Mouse (Mus musculus): ENCODE measurements around the gene Gga1. TPM values are rescaled to one million over a fixed set of nuclear protein-coding genes. Genes with fewer than 3 reads are reported as not detected.

The Gga1 gene
- polyA plus RNA-seq (2014; fragmentation: Nextera tagmentation; extraction: Ambion mirVana): 26.3 and 26.4 TPM in 2 replicates

- DNase-seq (ENCODE audit: low spot score) (peak; percentile 98), ATAC-seq (ENCODE audit: low FRiP score) (peak; percentile 93)
- 1% methylated on average over 57 of the region's 95 CpGs for WGBS
- H3K4me3 ChIP-seq (ENCODE audit: low read depth, low read length): peak within 1 kb of the TSS; percentile 59
- no peaks in the 10 kb centered on the region for H3K27me3 ChIP-seq (ENCODE audit: control insufficient read depth, insufficient read depth, low read length)
- H3K4me2 ChIP-seq (replicated peaks; ENCODE audit: low read depth, low read length): peak within 1 kb of the TSS; percentile 64
- H3K36me3 ChIP-seq (ENCODE audit: control insufficient read depth, insufficient read depth, low read length): no peaks in the 10 kb centered on the region
- H3K9me3 ChIP-seq (ENCODE audit: control insufficient read depth, low read length): no peaks in the 10 kb centered on the region
- H3K27ac ChIP-seq (ENCODE audit: low read depth, low read length): peak within 1 kb of the TSS; percentile 97
- H3K4me1 ChIP-seq (replicated peaks; ENCODE audit: control insufficient read depth, insufficient read depth, low read length): no peaks in the 10 kb centered on the region; the same call in 1 of the 2 replicates
- peak within 1 kb of the TSS; percentile 75 for H3K9ac ChIP-seq (ENCODE audit: low read depth, low read length)
Observed at GRCm38 (mm10) chr15:78876991-78877809, at the start of gene Gga1. Gene Gga1, plus strand, starts transcription at chr15:78877190.

GRCm38 (mm10) chr15:78828315-78828714, 48.7 kb upstream of the Gga1 start:
- Histone ChIP-seq H3K4me3 (ENCODE audit: low read depth, low read length) (no peak overlapping the region), H3K36me3 (ENCODE audit: control insufficient read depth, insufficient read depth, low read length) (no peaks in the 10 kb centered on the region), H3K27ac (ENCODE audit: low read depth, low read length) (no peak overlapping the region), H3K27me3 (ENCODE audit: control insufficient read depth, insufficient read depth, low read length) (no peaks in the 10 kb centered on the region; the same call in 1 of the 2 replicates), H3K9ac (ENCODE audit: low read depth, low read length) (no peak overlapping the region), H3K4me2 (replicated peaks; ENCODE audit: low read depth, low read length) (no peak overlapping the region), H3K9me3 (ENCODE audit: control insufficient read depth, low read length) (no peaks in the 10 kb centered on the region), H3K4me1 (replicated peaks; ENCODE audit: control insufficient read depth, insufficient read depth, low read length) (peaks cover 7% of the 10 kb centered on the region; the same call in 1 of the 2 replicates)
- whole genome bisulfite sequencing: 24% methylated on average over 5 of the region's 5 CpGs
- no peak for ATAC-seq (ENCODE audit: low FRiP score)
- no peak for DNase-seq (ENCODE audit: low spot score)

GRCm38 (mm10) chr15:78829636-78830035, 47.4 kb upstream of the Gga1 start:
- no peak for ATAC-seq (ENCODE audit: low FRiP score)
- H3K4me3 ChIP-seq (ENCODE audit: low read depth, low read length): no peak overlapping the region
- no peak for DNase-seq (ENCODE audit: low spot score)
- H3K27me3 ChIP-seq (ENCODE audit: control insufficient read depth, insufficient read depth, low read length): no peaks in the 10 kb centered on the region; the same call in 1 of the 2 replicates
- no peaks in the 10 kb centered on the region for H3K9me3 ChIP-seq (ENCODE audit: control insufficient read depth, low read length)
- no peak overlapping the region for H3K9ac ChIP-seq (ENCODE audit: low read depth, low read length)
- no peak overlapping the region for H3K4me2 ChIP-seq (replicated peaks; ENCODE audit: low read depth, low read length)
- no peaks in the 10 kb centered on the region for H3K36me3 ChIP-seq (ENCODE audit: control insufficient read depth, insufficient read depth, low read length)
- H3K4me1 ChIP-seq (replicated peaks; ENCODE audit: control insufficient read depth, insufficient read depth, low read length): peaks cover 8% of the 10 kb centered on the region; the same call in 1 of the 2 replicates
- WGBS: 85% methylated on average over 1 of the region's 1 CpGs
- no peak overlapping the region for H3K27ac ChIP-seq (ENCODE audit: low read depth, low read length)

GRCm38 (mm10) chr15:78830742-78831719, 46.0 kb upstream of the Gga1 start:
- Histone ChIP-seq H3K9me3 (ENCODE audit: control insufficient read depth, low read length) (no peaks in the 10 kb centered on the region), H3K27me3 (ENCODE audit: control insufficient read depth, insufficient read depth, low read length) (no peaks in the 10 kb centered on the region; the same call in 1 of the 2 replicates), H3K36me3 (ENCODE audit: control insufficient read depth, insufficient read depth, low read length) (no peaks in the 10 kb centered on the region), H3K9ac (ENCODE audit: low read depth, low read length) (no peak overlapping the region), H3K4me3 (ENCODE audit: low read depth, low read length) (no peak overlapping the region), H3K4me1 (replicated peaks; ENCODE audit: control insufficient read depth, insufficient read depth, low read length) (peaks cover 18% of the 10 kb centered on the region), H3K27ac (ENCODE audit: low read depth, low read length) (no peak overlapping the region), H3K4me2 (replicated peaks; ENCODE audit: low read depth, low read length) (no peak overlapping the region)
- no peak for ATAC-seq (ENCODE audit: low FRiP score)
- WGBS: 75% methylated on average over 10 of the region's 10 CpGs
- DNase-seq (ENCODE audit: low spot score): no peak

GRCm38 (mm10) chr15:78831720-78832657, 45.0 kb upstream of the Gga1 start:
- Histone ChIP-seq H3K27me3 (ENCODE audit: control insufficient read depth, insufficient read depth, low read length) (no peaks in the 10 kb centered on the region; the same call in 1 of the 2 replicates), H3K9me3 (ENCODE audit: control insufficient read depth, low read length) (no peaks in the 10 kb centered on the region), H3K4me1 (replicated peaks; ENCODE audit: control insufficient read depth, insufficient read depth, low read length) (peaks cover 19% of the 10 kb centered on the region), H3K4me3 (ENCODE audit: low read depth, low read length) (no peak overlapping the region), H3K27ac (ENCODE audit: low read depth, low read length) (no peak overlapping the region), H3K9ac (ENCODE audit: low read depth, low read length) (peak overlapping the region; percentile 56; the same call in 1 of the 2 replicates), H3K36me3 (ENCODE audit: control insufficient read depth, insufficient read depth, low read length) (no peaks in the 10 kb centered on the region), H3K4me2 (replicated peaks; ENCODE audit: low read depth, low read length) (no peak overlapping the region)
- 56% methylated on average over 18 of the region's 19 CpGs for WGBS
- ATAC-seq (ENCODE audit: low FRiP score) (peak; percentile 30; the same call in 1 of the 2 replicates), DNase-seq (ENCODE audit: low spot score) (peak; percentile 21)

- Histone ChIP-seq H3K27me3 (ENCODE audit: control insufficient read depth, insufficient read depth, low read length) (no peaks in the 10 kb centered on the region; the same call in 1 of the 2 replicates), H3K36me3 (ENCODE audit: control insufficient read depth, insufficient read depth, low read length) (no peaks in the 10 kb centered on the region), H3K4me1 (replicated peaks; ENCODE audit: control insufficient read depth, insufficient read depth, low read length) (peaks cover 19% of the 10 kb centered on the region), H3K4me3 (ENCODE audit: low read depth, low read length) (no peak overlapping the region), H3K9ac (ENCODE audit: low read depth, low read length) (peak overlapping the region; percentile 56), H3K9me3 (ENCODE audit: control insufficient read depth, low read length) (no peaks in the 10 kb centered on the region), H3K27ac (ENCODE audit: low read depth, low read length) (peak overlapping the region; percentile 74), H3K4me2 (replicated peaks; ENCODE audit: low read depth, low read length) (peak overlapping the region; percentile 7; the same call in 1 of the 2 replicates)
- DNase-seq (ENCODE audit: low spot score) (peak; percentile 50), ATAC-seq (ENCODE audit: low FRiP score) (peak; percentile 66)
- WGBS: 8% methylated on average over 14 of the region's 14 CpGs
Observed at GRCm38 (mm10) chr15:78832701-78833123, 44.3 kb upstream of the Gga1 start.

GRCm38 (mm10) chr15:78833582-78833981, 43.4 kb upstream of the Gga1 start:
- H3K4me1 ChIP-seq (replicated peaks; ENCODE audit: control insufficient read depth, insufficient read depth, low read length): peaks cover 19% of the 10 kb centered on the region
- no peaks in the 10 kb centered on the region for H3K27me3 ChIP-seq (ENCODE audit: control insufficient read depth, insufficient read depth, low read length)
- H3K36me3 ChIP-seq (ENCODE audit: control insufficient read depth, insufficient read depth, low read length): no peaks in the 10 kb centered on the region
- H3K9me3 ChIP-seq (ENCODE audit: control insufficient read depth, low read length): no peaks in the 10 kb centered on the region
- ATAC-seq (ENCODE audit: low FRiP score): peak; percentile 36
- no peak overlapping the region for H3K9ac ChIP-seq (ENCODE audit: low read depth, low read length)
- 0 out of 2 replicates have a peak overlapping the region, but pooled peaks have one; percentile 2 for H3K27ac ChIP-seq (ENCODE audit: low read depth, low read length)
- WGBS: 98% methylated on average over 3 of the region's 3 CpGs
- H3K4me2 ChIP-seq (replicated peaks; ENCODE audit: low read depth, low read length): no peak overlapping the region
- H3K4me3 ChIP-seq (ENCODE audit: low read depth, low read length): no peak overlapping the region
- peak; percentile 31 for DNase-seq (ENCODE audit: low spot score)

All from hindbrain, embryonic 11.5 days (tissue).